Mouse (Mus musculus): ENCODE measurements around the gene Iqcn.

DNA sequence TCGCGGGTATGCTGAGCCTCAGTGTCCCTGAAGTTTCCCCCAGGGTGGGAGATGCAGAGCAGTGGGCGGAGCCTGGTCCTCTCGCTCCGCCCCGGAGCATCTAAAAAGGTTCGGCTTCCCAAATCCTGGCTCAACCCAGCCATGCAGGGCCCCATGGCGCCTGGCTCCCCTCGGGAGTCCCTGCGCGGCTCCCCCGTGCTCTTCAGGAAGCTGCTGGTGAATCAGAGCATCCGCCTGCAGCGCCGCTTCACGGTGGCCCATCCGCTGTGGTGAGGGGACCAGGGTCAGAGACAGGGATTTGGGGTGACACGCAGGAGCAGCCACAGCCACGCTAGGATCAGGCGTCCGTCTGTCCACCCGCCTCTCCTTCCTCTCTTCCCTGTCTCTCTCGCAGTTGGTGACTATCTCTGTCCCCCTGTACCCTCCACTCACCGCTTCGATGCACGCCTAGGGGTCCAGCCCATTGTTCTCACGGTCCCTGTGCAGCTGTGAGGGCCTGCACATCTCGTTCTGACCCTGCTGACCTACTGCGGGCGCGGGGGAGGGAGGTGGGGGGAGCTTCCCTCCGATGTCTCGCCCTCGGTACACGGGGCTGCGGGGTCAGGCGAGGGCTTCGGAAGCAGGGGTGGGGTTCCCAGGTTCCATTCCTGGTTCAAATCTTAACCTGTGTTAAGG lies 39.9 kb downstream of the Iqcn start:
- TF ChIP-seq CTCF (conservative IDR thresholded peaks at IDR 0.05; ENCODE audit: low read length): no peak
- no peak for TF ChIP-seq NANOG (IDR thresholded peaks at IDR 0.05; ENCODE audit: borderline replicate concordance, low read length)
